Mouse (Mus musculus): ENCODE data around the gene Scn7a.

The Scn7a gene

DNA sequence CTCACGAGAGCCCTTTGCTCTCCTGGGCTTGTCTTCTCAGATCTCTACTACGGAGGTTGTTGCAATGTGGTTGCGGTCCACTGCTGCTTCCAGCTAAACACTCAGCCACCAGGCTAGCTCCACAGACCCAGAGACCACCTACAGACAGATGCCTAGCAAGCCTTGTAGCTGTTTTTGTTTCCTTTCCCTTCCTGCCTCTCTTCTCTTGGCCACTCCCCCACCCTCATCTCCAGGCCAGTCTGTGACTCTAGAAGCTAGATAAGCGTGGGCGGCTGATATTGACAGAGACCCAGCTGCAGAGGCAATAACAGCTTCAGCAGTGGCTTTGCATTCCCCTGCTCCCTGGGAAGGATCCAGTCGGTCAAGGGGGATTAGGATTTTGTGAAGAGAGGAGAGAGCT is at the start of gene Scn7a:
Gene Scn7a, minus strand, starts transcription at position 150 of the 400 bp plus-strand sequence.
- DNase-seq = no peak

DNA sequence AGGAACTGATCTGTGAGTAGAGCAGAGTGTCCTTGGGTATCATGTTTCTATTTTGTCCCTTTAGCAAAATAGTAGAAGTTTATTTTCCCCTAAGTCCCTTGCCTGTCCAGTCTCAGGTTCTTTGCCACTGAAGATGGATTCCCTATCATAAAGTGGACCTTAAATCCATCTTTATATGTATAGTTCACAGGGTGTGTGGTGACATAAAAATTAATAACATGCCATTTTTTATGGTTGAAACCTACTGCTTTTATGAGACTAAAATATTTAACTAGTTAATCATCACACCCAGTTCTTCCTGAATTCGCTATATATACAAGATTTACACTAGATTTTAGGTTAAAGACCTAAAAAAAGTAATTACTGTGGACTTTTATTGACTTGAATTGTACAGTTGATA is 43.0 kb upstream of the Scn7a start:
- no peak for DNase-seq

DNA sequence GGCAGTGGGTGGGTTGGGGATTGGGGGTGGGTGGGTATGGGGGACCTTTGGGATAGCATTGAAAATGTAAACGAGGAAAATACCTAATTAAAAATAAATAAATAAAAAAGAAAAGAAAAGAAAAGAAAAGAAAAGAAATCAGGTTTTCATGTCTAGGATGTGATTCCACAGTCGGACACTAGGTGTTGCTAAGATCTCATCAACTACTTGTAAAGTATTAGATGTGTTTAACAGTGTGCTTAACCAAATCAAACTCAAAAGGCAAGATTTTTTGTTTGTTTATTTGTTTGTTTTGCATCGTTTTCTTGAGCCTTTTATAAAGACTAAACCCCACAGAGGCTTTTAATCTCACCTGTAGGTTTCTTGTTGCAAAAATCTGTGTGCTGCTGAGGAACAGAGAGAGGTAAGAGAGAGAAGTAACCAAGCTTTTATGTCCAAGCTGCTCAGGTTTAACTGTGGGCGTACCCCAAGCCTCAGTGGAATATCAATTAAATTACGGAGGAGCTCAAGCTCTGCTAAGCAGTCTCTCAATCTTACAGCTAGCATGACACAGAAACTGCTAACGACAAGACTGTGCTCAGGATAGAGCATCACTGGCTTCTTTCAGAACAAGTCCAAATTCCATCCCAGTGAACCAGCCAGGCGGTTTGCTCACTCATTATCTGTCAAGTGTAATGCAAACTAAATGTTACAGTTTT is 35.3 kb upstream of the Scn7a start:
- no peak for DNase-seq

DNA sequence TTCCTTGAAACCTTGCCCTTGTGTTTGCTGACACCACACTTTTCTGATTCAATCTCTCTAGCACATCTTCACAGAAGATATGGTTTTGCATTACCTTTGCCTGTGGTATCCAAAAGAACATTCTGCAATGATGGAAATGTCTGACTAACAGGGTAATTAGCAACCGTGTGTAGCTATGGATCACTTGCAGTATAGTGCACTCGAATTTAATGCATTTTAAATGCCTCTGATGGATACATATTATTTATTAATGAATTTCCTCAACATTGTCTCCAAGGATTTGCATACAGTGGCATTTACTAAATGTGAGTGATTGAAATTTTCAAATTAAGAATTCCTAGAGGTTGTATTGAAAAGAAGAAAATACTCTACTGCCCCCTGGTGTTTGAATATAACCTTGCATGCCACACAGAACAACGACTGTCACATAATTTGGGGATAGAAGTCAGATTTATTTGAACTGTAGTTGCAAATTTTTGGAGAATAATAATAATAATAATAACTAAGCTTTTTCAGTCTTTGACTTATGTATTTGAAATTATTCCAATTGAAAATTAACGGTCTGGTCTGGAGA is 15.0 kb upstream of the Scn7a start:
- DNase-seq = no peak

DNA sequence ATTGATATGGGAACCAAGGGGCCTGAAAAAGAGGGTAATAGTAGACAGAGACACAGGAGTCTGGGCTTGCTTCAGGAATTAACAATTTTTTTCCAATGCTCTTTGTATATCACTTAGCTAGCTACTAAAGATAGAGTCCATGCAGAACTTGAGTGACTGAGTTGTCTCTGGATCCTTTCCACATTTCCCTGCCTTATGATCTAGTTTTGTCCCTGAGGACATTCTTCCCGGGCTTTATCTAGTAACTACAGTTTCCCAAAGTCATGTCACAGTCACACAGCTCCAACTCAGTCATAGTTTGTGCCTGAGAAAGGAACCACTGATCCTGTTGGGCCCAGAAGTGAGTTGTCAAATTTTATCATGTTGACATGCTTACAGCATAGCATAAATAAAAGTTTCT is 12.8 kb upstream of the Scn7a start:
- no peak for DNase-seq

DNA sequence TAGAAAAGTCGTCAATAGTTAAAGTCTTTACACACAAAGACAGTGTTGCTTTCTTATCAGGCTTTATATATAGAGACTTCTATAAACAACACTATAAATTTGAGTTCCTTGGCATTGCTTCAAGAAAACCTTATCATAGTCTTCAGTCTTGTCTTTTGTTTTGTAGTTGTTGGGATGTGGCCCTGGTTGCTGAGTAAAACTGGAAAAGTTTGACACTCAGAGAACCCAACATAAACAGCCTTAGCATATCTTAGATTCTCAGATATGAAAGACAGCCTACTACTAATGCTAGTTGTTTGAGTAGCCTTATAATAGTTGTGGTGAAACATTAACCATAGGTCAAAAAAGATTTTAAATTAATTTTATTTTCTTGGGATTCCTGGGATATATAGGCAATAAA is 6.9 kb upstream of the Scn7a start:
- no peak for DNase-seq

DNA sequence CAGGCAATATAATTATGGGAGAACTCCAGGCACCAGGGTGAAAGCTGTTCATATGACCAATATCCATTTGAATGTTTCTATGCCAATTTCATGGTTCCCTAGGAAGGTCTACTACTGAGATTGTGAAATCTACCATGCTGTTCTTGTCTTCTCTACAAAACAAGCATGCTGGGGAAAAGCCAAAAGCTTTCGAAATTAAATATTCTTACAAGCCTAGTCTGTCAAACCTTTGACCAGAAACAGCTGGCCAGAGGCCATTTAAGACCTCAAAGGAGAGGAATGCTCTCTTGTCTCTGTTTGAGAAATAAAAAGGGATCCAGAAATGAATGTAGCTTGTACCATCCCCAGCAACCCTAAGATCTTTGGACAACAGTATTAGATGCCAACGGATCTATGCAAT is 3.8 kb downstream of the Scn7a start:
- DNase-seq = no peak

DNA sequence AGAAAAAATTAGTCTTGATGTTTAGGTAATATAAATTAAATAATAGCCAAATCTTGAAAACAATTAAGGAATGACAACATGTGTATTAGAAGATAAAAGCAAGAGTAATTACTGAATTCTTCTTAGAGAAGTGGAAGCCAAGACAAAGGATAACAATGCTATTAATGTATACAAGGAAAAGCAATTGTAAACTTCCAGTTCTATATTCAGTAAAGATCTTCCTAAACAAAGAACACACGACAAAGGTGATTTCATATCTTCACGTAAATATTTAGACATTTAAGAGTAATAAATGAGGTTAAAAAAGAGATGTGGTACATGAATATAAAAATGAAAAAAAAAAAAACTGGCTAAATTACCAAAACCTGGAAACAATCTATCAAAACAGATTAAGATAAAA is 16.7 kb downstream of the Scn7a start:
- no peak for DNase-seq

DNA sequence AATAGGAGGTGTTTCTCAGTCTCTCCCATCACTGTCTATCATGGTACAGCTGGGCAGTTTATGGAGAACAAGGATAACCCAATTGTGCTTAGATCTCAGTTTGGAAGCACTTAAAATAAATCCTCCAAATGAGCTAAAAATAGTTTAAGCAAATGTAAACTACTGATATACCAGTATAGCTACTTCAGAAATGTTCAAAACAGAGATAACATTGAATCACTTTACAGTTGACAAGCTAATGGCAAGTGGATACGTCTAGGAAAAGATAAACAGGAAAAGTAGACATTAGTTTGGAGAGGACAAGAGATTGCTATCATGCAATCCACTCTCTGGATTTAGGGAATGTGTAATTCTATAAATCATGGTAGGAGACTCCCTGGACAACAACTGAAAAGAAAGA is 19.5 kb downstream of the Scn7a start:
- DNase-seq = no peak

DNA sequence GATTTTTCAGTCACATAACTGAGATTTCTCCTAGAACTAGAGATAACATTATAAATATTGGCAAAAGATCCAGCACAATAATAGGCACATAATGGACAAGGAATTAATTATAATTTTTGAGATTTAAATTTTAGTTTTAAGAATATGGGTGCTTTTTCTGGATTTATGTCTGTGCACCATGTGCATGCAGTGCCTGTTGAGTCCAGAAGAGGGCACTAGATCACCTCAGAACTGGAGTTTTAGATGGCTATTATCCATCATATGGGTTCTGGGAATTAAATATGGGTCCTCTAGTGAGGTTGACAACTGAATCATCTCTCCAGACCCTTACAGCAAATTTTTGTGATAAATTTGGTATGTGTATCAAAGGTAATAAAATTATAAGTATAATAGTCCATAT is 21.8 kb downstream of the Scn7a start:
- no peak for DNase-seq

DNA sequence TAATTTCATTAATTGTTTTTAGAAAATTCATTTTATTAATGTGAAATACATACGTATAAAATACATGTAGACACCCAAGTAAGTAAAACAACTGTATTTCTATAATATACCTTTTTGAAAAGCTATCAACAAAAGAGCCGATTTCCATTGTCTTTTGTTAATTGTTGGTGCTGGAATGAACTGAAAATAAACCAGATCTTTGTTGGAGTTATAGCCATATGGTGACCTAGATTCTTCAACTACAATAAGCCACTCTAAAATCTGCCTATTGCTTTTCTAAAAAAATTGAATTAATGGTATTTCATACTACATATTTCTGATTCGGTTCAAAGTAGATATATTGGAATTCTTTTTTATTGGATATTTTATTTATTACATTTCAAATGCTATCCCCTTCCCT is 56.7 kb downstream of the Scn7a start:
- no peak for DNase-seq

DNA sequence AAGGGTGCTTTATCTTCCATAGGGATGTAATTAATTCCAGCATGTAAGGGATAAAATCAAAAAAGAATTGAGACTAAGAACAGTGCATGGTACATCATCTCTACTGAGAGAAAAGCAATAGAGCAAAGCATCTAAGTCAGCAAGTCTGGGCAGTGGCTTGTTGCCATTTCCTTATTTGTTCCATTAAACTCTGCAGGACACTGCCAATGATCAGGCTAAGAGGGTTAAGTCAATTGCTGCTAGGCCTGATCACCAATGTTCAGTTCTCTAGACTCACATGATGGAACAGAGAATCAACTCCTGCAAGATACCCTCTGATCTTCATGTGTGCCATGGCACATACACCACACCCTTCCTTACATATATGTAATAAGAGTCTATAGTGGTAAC is 57.1 kb downstream of the Scn7a start:
- DNase-seq = no peak

DNA sequence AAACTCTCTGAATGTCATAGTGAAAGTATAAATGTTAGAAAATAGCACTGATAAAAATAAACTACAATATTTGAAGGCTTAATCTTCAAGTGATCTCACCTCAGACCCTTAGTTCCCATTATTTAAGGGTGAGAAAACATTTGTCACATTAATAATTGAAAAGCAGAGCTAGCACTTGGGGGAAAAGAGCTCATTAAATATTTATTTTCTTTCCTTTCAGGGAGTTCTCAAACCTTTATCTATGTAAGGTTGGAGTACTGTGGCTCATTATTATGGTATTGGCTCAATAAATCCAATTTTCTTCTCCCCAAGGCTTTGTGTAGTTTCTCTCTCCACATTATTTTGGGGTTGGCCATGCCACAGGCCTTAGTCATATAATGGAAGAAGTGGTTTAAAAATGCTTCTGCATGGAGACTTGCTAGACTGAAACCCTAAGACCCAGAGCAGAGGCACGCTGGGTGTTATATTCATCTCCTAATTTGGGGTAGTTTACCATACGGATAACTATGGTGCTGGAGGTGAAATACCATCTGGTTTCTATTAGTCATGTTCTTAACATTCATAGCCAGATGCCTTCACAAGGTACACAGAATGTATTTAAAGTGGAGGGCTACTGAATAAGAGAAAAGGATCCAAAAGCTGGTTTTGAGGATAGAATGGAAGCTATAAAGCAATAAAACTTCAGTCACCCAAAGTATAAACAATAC is 57.7 kb downstream of the Scn7a start:
- DNase-seq = no peak

DNA sequence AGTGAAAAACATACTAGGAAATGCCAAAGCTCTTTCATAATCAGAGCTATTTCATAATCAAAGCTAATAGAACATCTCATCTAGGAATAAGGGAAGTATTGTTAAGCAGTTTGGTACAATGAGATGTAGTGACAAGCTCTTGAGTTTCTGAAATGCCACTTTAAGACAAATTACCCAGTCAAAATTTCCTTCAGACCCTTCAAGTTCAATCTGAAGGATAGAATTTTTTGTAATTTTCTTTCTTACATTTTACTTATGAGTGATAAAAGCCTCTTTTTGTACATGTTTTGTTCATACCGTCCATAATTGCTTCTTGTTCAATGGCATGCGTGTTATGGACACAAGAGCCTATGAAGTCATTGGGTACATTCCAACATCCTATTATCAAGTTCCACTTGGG is 72.6 kb downstream of the Scn7a start:
- no peak for DNase-seq

DNA sequence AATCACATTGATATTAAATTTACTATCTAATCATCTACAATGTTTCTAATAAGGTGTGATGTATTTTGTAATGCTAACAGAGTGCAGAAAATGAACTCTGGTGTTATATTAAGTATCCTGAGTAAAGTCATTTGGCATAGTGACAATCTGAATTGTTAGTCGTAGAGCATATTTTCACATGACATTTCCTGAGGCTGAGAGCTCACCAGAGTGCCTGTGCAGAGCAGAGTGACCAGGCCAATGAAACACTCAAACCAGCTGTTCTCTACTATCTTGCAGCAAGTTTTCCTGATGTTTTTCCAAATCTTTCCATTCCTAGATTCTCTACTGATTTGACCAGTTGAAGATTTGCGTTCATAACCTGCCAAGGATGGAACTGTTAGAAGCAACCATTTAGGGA is 92.4 kb downstream of the Scn7a start:
- no peak for DNase-seq

DNA sequence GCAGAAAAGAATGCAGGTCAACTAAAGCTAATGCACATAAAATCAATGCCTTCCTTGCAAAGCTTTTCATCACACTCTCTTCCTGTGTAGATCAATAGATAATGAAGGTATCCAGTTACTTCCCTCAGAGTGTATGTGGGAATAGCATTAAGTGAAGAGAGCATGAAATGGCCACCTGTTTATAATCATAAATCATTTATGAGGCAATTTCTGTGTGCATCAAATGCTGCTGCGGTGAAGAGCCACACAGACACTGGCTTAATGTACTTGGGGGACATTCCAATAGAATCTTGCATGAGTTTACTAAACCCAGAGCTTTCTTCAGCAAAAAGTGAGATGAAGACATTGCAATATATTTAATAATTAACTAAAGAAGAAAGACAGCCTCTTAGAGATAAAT is 122.7 kb downstream of the Scn7a start:
- DNase-seq = no peak

DNA sequence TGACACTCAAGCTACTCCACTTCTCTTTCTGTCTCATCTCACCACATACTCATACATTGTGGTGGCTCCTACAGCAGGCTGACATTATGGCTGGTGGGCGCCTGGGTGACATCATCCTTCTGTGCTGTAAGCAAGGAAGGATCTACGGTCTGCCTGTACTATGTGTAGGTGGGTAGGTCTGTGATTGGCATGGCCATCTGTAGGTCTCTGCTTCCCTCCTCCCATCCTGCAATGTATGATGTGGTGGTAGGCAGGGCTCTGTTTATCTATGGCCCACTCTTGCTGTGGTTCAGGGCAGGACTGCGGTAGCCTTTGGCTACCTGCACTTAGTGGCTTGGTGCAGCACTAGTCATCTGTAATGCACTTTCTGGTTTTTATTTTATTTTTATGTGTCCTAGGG is 128.3 kb downstream of the Scn7a start:
- DNase-seq = no peak

DNA sequence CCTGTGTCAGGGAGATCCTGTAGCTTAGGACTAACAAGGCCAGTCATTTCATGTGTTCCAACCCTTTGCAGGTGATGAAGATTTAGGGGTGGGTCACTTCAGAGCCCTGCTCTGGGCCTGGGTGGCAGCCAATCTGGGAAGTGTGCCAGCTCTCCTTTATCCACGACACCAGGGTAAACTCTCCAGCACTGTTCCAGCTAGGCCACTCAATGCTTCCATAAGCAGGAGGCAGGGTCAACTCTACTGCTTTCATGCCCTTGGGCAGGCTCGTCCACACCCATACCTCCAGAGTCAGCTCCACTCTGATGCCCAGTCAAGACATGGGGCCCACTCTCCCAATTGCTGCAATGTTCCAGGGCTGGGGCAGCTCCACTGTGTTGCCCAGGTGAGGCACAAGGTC is 129.3 kb downstream of the Scn7a start:
- DNase-seq = no peak

DNA sequence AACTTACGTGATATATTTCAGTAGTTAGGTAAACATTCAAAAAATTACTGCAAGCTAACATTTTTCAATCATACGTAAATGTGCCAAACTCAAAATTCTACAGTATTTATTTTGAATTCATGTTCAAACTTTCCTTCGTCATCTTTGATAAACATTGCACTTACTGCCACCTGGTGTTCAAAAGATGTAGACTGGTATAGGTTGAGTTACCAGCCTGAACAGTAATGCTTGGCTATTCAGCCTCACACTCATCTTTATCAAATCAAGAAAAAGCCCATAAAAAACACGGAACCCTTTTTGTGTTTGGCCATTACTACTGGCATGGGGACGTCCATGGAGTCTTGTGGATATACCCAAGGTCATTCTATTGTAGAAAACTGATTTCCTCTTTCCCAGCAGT is 140.3 kb downstream of the Scn7a start:
- no peak for DNase-seq

DNA sequence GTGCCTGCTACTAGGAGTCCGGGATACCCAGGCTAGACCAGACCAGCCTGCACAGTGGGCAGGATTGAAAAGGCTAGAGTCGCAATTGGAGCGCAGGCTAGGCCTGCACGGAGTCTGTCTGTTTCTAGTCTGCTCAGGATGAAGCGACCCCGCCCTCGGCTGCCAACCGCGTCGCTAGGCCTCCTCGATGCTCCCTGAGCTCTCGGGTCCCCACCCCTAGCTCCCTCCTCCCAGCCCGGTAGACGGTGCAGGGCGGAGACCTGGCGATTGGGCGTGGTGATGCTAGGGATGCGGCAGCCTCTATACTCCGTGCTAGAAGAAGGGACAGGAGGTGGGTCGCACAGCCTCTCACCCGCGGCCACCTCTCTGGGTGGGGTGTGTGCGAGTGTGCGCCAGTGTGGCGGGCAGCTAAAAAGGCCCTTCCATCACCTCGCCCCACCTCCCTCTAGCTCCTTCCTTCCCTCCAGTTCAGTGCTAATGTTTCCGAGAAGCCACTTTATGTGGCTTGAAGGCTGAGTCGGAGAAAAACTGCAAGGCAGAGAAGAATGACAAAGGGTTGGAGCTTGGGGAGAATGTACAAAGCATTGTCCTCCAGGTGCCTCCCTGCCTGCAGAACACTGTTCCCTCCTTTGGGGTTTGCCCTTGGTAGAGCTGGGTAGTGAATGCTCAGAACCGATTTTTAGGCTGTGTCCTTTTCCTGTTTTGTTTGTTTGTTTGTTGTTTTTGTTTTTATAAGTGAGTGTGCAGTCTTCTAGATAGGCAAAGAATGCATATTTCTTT is 149.9 kb downstream of the Scn7a start, which contains the start of gene Scn9a:
Gene Scn9a, minus strand, starts transcription at position 383 of the 780 bp plus-strand sequence.
- no peak for DNase-seq

DNA sequence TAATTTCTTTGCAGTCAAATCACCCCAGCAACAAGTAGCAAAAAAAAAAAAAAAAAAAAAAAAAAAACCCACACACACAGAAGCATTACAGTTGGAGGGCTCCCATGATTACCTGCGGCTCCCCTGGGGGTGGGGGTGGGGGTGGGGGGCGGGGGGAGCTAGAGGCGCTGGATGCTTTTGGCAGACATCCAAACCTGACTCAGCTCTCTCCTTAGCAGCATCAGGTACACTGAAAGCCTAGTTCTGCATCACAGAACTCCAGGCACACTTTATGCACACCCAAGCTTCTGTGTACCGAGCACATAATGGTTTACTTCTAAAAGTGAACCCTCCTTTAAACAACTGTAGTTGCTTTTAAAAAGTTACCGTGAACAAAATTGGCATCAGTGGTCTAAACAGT is 152.0 kb downstream of the Scn7a start:
- no peak for DNase-seq
